Mouse (Mus musculus) lung, postnatal 4 days (tissue): ENCODE data around the gene Slc25a53.
A peak's percentile ranks its signal among the peaks of the same experiment; 100 is the strongest.
"Not testable (repeated sequence)": the region's sequence is repeated elsewhere in the genome, so short reads cannot be mapped to it uniquely, and the experiment has no call there.

Experiments used
- DNase-seq, 2 experiments: peaks; one replicate each; pipeline ENCODE4 v3.0.0; 2021

Gene Slc25a53

GRCm38 (mm10) chrX:136958300-136958699, 79.8 kb downstream of the Slc25a53 start:
- not testable (repeated sequence) for DNase-seq

- peak; percentile 61 to 76 for DNase-seq
Observed at GRCm38 (mm10) chrX:136957583-136958279, 80.4 kb downstream of the Slc25a53 start.

- no peak for DNase-seq
Observed at GRCm38 (mm10) chrX:136937985-136938384, 100.1 kb downstream of the Slc25a53 start.
